Comparison of ENCODE assay signal across 9 mouse cellular contexts in the genomic region with DNA sequence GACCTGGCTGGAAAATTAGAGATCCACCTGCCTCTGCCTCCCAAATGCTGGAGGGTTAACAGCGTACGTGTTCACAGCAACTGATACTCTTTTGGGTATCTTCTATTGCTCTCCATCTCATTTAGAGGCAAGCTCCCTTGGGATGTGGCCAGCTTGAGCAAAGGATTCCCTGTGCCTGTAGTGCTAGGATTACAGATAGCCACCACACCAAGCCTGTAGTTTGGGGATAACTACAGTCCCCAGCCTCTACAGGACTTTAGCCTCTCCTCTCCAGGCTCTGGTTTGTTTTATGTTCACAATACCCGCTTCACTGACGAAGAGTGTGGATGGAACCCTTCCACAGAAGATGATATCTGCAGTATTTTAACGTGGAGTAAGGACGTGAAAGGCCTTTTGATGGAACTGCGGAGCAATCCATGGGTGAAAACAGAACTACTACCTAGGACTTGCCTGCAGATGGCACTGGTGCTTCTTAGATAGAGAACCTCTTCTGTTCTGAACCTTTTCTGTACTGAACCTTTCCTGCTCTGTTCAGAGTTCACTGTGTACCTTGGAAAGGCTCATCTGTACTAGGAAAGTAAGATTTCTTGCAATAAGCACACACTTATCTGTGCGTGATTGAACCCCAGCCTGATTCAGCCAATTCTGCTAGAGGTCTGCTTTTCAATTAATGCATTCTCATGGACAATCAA.
DNase-seq lines count a peak whose midpoint lies in the region; ATAC-seq and TF ChIP-seq lines count a peak whose summit lies in the region.
"Had no signal": no experiment of that assay in that cellular context is flagged by ENCODE, and none has a peak within 500 bp of the region (broad histone marks: within the 10 kb centered on the region; RNA-seq: fewer than 3 reads in every experiment).

No protein-coding gene starts in this region.

- H3K27ac ChIP-seq in heart, adult 2 months: no peak overlapping the region
- no peak overlapping the region for H3K27ac ChIP-seq in forebrain, embryonic 15.5 days (replicated peaks)
- H3K27ac ChIP-seq in kidney, postnatal 0 days: no peak overlapping the region
- H3K27ac ChIP-seq in midbrain, embryonic 10.5 days (replicated peaks): no peak overlapping the region

- no peaks in the 10 kb centered on the region for H3K9me3 ChIP-seq in forebrain, embryonic 15.5 days
- no peaks in the 10 kb centered on the region for H3K9me3 ChIP-seq in kidney, postnatal 0 days (replicated peaks; ENCODE audit: low read length)
- no peaks in the 10 kb centered on the region for H3K9me3 ChIP-seq in midbrain, embryonic 10.5 days (replicated peaks)

- no peak overlapping the region for H3K4me2 ChIP-seq in forebrain, embryonic 15.5 days (replicated peaks)
- H3K4me2 ChIP-seq in kidney, postnatal 0 days (ENCODE audit: low read length): no peak overlapping the region

- peak; percentile 92 for ATAC-seq in forebrain, embryonic 15.5 days (replicated peaks)
- ATAC-seq in kidney, postnatal 0 days (replicated peaks; ENCODE audit: low FRiP score, low read depth): peak; percentile 65
- no peak for ATAC-seq in megakaryocyte, adult 5-6 weeks (ENCODE audit: poor library complexity, severe bottlenecking)

- intact Hi-C loops in heart, adult 2 months (cut with DNase I): no loop called here

- TF ChIP-seq POLR2A in heart, adult 2 months (IDR thresholded peaks at IDR 0.05; ENCODE audit: insufficient read depth, low read depth, low read length): no peak

- WGBS in heart, adult 2 months: 49% methylated on average over 8 of the region's 8 CpGs
- WGBS in forebrain, embryonic 15.5 days: 51% methylated on average over 8 of the region's 8 CpGs
- 44% methylated on average over 8 of the region's 8 CpGs for WGBS in kidney, postnatal 0 days
- 52% methylated on average over 8 of the region's 8 CpGs for WGBS in midbrain, embryonic 10.5 days

- H3K4me3 ChIP-seq in heart, adult 2 months: no peak overlapping the region
- no peak overlapping the region for H3K4me3 ChIP-seq in forebrain, embryonic 15.5 days
- no peak overlapping the region for H3K4me3 ChIP-seq in kidney, postnatal 0 days (replicated peaks; ENCODE audit: low read depth, low read length)
- H3K4me3 ChIP-seq in midbrain, embryonic 10.5 days: no peak overlapping the region

- H3K4me1 ChIP-seq in heart, adult 2 months (ENCODE audit: control insufficient read depth, insufficient read depth, low read length): no peaks in the 10 kb centered on the region
- H3K4me1 ChIP-seq in forebrain, embryonic 15.5 days: no peaks in the 10 kb centered on the region
- H3K4me1 ChIP-seq in kidney, postnatal 0 days (replicated peaks; ENCODE audit: insufficient read depth, low read length): no peaks in the 10 kb centered on the region
- no peaks in the 10 kb centered on the region for H3K4me1 ChIP-seq in midbrain, embryonic 10.5 days

- peak; percentile 67 for TF ChIP-seq CTCF in heart, adult 2 months (IDR thresholded peaks at IDR 0.05)
- peak; percentile 77 for TF ChIP-seq CTCF in kidney, postnatal 0 days (IDR thresholded peaks at IDR 0.05; ENCODE audit: low read depth)

- DNase-seq in heart, adult 2 months: no peak
- DNase-seq in heart, adult 11 months: no peak
- peak; percentile 85 for DNase-seq in brain, adult 2 months (ENCODE audit: low read depth, low spot score)
- DNase-seq in kidney, postnatal 0 days (ENCODE audit: low spot score): peak; percentile 77
- DNase-seq in midbrain, embryonic 10.5 days (ENCODE audit: low spot score): peak; percentile 39
- DNase-seq in telencephalon, adult 2 months (ENCODE audit: low read depth, low spot score): peak; percentile 58

- H3K27me3 ChIP-seq in heart, adult 2 months (ENCODE audit: control insufficient read depth, insufficient read depth, low read length): no peaks in the 10 kb centered on the region
- no peaks in the 10 kb centered on the region for H3K27me3 ChIP-seq in forebrain, embryonic 15.5 days
- H3K27me3 ChIP-seq in kidney, postnatal 0 days (ENCODE audit: insufficient read depth, low read length): no peaks in the 10 kb centered on the region
- H3K27me3 ChIP-seq in midbrain, embryonic 10.5 days (ENCODE audit: low read depth, poor library complexity, severe bottlenecking): no peaks in the 10 kb centered on the region

- H3K36me3 ChIP-seq in heart, adult 2 months (ENCODE audit: control insufficient read depth, insufficient read depth, low read length): no peaks in the 10 kb centered on the region
- H3K36me3 ChIP-seq in forebrain, embryonic 15.5 days: no peaks in the 10 kb centered on the region
- no peaks in the 10 kb centered on the region for H3K36me3 ChIP-seq in kidney, postnatal 0 days (ENCODE audit: insufficient read depth, low read length)
- H3K36me3 ChIP-seq in midbrain, embryonic 10.5 days: no peaks in the 10 kb centered on the region
- H3K36me3 ChIP-seq: G1E had no signal

- no peaks in the 10 kb centered on the region for H3K79me2 ChIP-seq in heart, adult 2 months (replicated peaks; ENCODE audit: control insufficient read depth, insufficient read depth, low read length)

- no peak overlapping the region for H3K9ac ChIP-seq in heart, adult 2 months (ENCODE audit: low read depth, low read length)
- no peak overlapping the region for H3K9ac ChIP-seq in forebrain, embryonic 15.5 days (replicated peaks)
- no peak overlapping the region for H3K9ac ChIP-seq in kidney, postnatal 0 days (ENCODE audit: low read depth, low read length)

- no peak for TF ChIP-seq EP300 in heart, adult 2 months (IDR thresholded peaks at IDR 0.05; ENCODE audit: insufficient read depth, low read depth, low read length)

Comparison
In these comparisons a context has a peak if more than half of its experiments do, and no peak if none do; other contexts are left out.
1. DNase-seq: peak in brain, adult 2 months (single experiment), kidney, postnatal 0 days (single experiment), midbrain, embryonic 10.5 days (single experiment) and telencephalon, adult 2 months (single experiment); none in heart, adult 2 months (0 of 2) and heart, adult 11 months (single experiment).